Mouse (Mus musculus): Measurements from ENCODE around the gene Olfr727.

Olfr727 gene

GRCm38 (mm10) chr14:50122886-50123285, at the start of gene Olfr727:
Gene Olfr727 (plus strand): TSS chr14:50123186.
- CTCF ChIA-PET: no interaction called here

GRCm38 (mm10) chr14:50090853-50091252, 32.1 kb upstream of the Olfr727 start, which contains the start of gene Olfr726:
Gene Olfr726 (minus strand): TSS chr14:50090953.
- CTCF ChIA-PET: no interaction called here

GRCm38 (mm10) chr14:50142580-50142979, 19.6 kb downstream of the Olfr727 start, which contains the start of gene Olfr728:
Gene Olfr728 (minus strand): TSS chr14:50142680.
- CTCF ChIA-PET: no interaction called here

GRCm38 (mm10) chr14:50152810-50153209, 29.8 kb downstream of the Olfr727 start, which contains the start of gene Olfr729:
Gene Olfr729 (minus strand): TSS chr14:50152910.
- CTCF ChIA-PET: no interaction called here
